Mouse (Mus musculus): ENCODE results near the gene Fgf22.

Fgf22 gene

GRCm38 (mm10) chr10:79793051-79793737 lies 38.3 kb downstream of the Fgf22 start, which contains the start of gene Palm:
Gene Palm, plus strand, starts transcription at chr10:79793572.
- DNase-seq (ENCODE audit: low spot score): peak; percentile 76

- DNase-seq (ENCODE audit: low spot score): no peak
Observed at GRCm38 (mm10) chr10:79793738-79794490, 39.0 kb downstream of the Fgf22 start.

DNA sequence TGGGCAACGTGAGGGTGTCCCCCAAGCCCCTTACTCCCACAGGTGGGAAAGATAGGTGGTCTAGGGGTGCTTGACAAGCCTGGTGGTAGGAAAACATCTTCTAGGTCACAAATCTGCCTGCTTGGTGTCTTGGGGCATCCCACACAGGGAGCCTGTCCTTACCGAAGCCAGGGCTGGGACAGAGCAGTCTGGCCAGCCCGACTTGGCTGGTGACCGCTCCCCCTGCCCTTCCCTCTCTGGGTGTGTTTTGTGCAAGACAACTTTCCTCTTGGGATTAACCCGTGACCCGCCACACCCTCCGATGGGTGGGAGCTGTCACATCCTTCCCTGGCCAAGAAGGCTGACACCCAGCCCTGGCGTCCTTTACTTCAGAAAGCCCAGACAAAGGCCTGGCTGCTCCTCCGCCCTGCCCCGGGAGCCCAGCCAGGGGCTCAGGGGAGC lies 39.6 kb downstream of the Fgf22 start:
- no peak for DNase-seq (ENCODE audit: low spot score)

GRCm38 (mm10) chr10:79795905-79796304 lies 41.0 kb downstream of the Fgf22 start:
- no peak for DNase-seq (ENCODE audit: low spot score)

GRCm38 (mm10) chr10:79797326-79797725 lies 42.5 kb downstream of the Fgf22 start:
- DNase-seq (ENCODE audit: low spot score): no peak

DNA sequence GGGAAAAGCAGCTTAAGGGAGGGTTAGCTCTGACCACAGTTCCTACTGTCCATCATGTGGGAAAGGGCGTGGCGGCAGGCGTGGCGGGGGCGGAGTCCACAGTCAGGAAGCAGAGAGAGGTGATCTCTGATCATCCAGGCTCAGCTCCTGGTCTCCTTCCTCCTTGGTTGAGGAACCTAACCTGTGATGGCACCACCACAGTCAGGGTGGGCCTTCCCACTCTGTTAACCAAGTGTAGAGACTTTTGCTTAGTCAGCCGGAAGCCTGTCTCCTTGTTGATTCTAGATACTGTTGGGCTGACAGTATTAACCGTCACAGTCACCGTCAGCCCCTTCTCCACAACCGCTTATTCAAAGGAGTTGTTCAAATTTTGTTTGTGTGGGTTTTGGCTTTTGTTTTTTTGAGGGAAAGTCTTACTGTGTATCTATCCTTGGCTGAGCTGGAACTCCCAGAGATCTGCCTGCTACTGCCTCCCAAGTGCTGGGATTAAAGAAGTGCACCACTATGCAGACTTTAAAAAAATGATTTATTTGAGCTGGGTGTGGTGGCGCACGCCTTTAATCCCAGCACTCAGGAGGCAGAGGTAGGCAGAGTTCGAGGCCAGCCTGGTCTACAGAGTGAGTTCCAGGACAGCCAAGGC lies 43.5 kb downstream of the Fgf22 start:
- DNase-seq (ENCODE audit: low spot score): no peak

- DNase-seq (ENCODE audit: low spot score): no peak
Observed at GRCm38 (mm10) chr10:79800508-79800907, 45.6 kb downstream of the Fgf22 start.

DNA sequence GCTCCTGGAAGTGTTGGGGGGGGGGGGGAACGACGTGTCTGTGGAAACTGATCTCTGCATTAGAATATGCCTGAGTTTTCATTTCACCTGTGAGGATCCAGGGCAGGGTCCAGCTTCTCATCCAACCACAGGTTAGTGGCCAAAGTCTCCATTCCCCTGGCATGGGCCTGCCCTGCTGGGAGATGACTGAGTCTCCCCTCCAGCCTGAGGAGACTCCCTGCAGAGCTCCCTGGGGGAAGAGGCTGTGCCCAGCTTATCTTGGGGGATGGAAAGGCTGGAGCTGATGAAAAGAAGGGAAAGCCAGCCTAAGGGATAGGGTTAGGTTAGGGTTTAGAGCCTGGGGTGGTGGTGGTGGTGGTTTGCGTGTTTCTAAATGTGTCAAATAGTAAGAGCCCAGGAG lies 47.0 kb downstream of the Fgf22 start:
- DNase-seq (ENCODE audit: low spot score): no peak

GRCm38 (mm10) chr10:79802331-79802971 lies 47.6 kb downstream of the Fgf22 start:
- DNase-seq (ENCODE audit: low spot score): no peak

- DNase-seq (ENCODE audit: low spot score): peak; percentile 89
Observed at GRCm38 (mm10) chr10:79803716-79804323, 48.9 kb downstream of the Fgf22 start.

- DNase-seq (ENCODE audit: low spot score): no peak
Observed at GRCm38 (mm10) chr10:79805636-79806035, 50.8 kb downstream of the Fgf22 start.

DNA sequence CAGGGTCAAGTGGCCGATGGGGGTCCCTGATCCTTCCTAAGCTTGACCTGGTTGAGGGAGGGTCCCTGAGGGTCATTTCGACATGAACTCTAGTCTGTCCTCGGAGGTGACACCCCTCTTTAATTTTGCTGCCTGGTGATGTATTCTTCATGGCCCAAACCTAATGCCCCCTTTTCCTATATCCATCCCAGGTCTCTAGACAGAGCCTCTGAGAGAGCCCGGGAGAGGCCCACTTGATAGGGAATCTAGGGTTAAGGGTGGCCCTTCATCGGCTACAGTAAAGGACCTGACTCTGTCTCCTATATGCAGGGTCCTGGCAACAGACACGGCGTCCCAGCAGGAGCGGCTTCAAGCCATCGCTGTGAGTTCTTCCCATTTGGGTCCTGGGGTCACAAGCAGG lies 51.5 kb downstream of the Fgf22 start:
- DNase-seq (ENCODE audit: low spot score): no peak

- DNase-seq (ENCODE audit: low spot score): no peak
Observed at GRCm38 (mm10) chr10:79806972-79807371, 52.1 kb downstream of the Fgf22 start.

GRCm38 (mm10) chr10:79807826-79808225 lies 53.0 kb downstream of the Fgf22 start:
- no peak for DNase-seq (ENCODE audit: low spot score)

Measured in left cerebral cortex, adult 11 months (tissue).